11 mouse cellular contexts compared by ENCODE assay signal in the genomic region with DNA sequence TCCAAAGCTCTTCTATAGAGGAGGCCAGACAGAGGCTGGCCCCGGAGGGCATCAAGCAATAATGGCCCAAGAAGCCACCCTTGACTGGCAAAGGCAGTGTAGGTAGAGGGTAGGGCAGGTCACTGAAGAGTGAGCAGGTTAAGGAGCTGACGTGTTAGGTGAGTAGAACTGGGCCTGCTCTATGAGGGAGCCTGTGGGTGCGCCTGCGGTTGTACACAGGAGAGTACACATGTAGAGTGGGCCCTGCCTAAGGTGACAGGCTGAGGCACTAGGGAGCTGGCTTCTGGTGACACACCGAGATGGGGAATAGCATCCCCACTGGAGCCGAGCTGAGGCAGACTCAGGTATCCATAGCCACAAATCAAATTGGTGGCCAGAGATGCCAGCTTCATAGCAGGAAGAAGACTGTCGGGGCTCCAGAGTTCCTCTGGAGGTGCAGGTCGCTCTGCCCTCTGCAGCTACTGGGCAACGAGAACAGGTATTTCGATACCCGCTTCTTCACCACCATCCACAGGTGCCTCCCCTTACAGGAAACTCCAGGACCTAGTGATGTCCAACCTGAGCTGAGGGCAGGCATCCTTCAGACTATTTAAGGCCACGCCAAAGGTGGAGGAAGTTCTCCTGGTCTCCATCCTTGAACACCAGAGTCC. TPM values are rescaled to one million over a fixed set of nuclear protein-coding genes. Genes with fewer than 3 reads are reported as not detected.
A peak's percentile ranks its signal among the peaks of the same experiment; 100 is the strongest.
DNase-seq lines count a peak whose midpoint lies in the region; ATAC-seq lines count a peak whose summit lies in the region.
"Had no signal": no experiment of that assay in that cellular context is flagged by ENCODE, and none has a peak within 500 bp of the region (broad histone marks: within the 10 kb centered on the region; RNA-seq: fewer than 3 reads in every experiment).

No protein-coding gene starts in this region.

- H3K36me3 ChIP-seq in kidney, embryonic 14.5 days (ENCODE audit: control insufficient read depth, insufficient read depth, low read length): no peaks in the 10 kb centered on the region
- no peaks in the 10 kb centered on the region for H3K36me3 ChIP-seq in forebrain, embryonic 16.5 days (ENCODE audit: control insufficient read depth, insufficient read depth)
- no peaks in the 10 kb centered on the region for H3K36me3 ChIP-seq in midbrain, embryonic 14.5 days (ENCODE audit: control insufficient read depth, insufficient read depth, low read length)
- H3K36me3 ChIP-seq: liver, embryonic 15.5 days had no signal

- no peak overlapping the region for H3K9ac ChIP-seq in kidney, embryonic 14.5 days (ENCODE audit: low read depth, low read length)
- H3K9ac ChIP-seq in forebrain, embryonic 16.5 days (replicated peaks; ENCODE audit: low read depth, low read length): 0 out of 2 replicates have a peak overlapping the region, but pooled peaks have one; percentile 0
- peak overlapping the region; percentile 84 for H3K9ac ChIP-seq in midbrain, embryonic 14.5 days (replicated peaks; ENCODE audit: low read length)
- H3K9ac ChIP-seq: liver, embryonic 15.5 days had no signal

- no peak overlapping the region for H3K4me2 ChIP-seq in kidney, embryonic 14.5 days (replicated peaks; ENCODE audit: low read depth, low read length)
- H3K4me2 ChIP-seq in forebrain, embryonic 16.5 days (ENCODE audit: low read length): peak overlapping the region; percentile 94
- peak overlapping the region; percentile 88 for H3K4me2 ChIP-seq in midbrain, embryonic 14.5 days (ENCODE audit: low read length)

- peaks cover 41% of the 10 kb centered on the region for H3K27me3 ChIP-seq in kidney, embryonic 14.5 days (ENCODE audit: control insufficient read depth, insufficient read depth, low read length)
- H3K27me3 ChIP-seq in forebrain, embryonic 16.5 days (replicated peaks; ENCODE audit: control insufficient read depth, insufficient read depth, low read length): no peaks in the 10 kb centered on the region
- no peaks in the 10 kb centered on the region; the same call in 1 of the 2 replicates for H3K27me3 ChIP-seq in midbrain, embryonic 14.5 days (ENCODE audit: control insufficient read depth, insufficient read depth, low read length)

- H3K27ac ChIP-seq in kidney, embryonic 14.5 days (ENCODE audit: low read depth, low read length): no peak overlapping the region
- H3K27ac ChIP-seq in forebrain, embryonic 16.5 days (ENCODE audit: low read length): no peak overlapping the region
- H3K27ac ChIP-seq in midbrain, embryonic 14.5 days (replicated peaks; ENCODE audit: low read depth, low read length): no peak overlapping the region
- H3K27ac ChIP-seq: liver, embryonic 15.5 days had no signal

- ATAC-seq in kidney, embryonic 14.5 days (ENCODE audit: low FRiP score, low TSS enrichment): 0 out of 2 replicates have a peak, but pooled peaks have one; percentile 13
- peak; percentile 19; the same call in 1 of the 2 replicates for ATAC-seq in forebrain, embryonic 16.5 days
- ATAC-seq in midbrain, embryonic 14.5 days (ENCODE audit: low FRiP score, low TSS enrichment): 0 out of 2 replicates have a peak, but pooled peaks have one; percentile 22
- no peak for ATAC-seq in megakaryocyte-erythroid progenitor cell, adult 5-6 weeks (replicated peaks; ENCODE audit: low FRiP score, low TSS enrichment, poor library complexity, severe bottlenecking)

- no peak overlapping the region for H3K4me3 ChIP-seq in kidney, embryonic 14.5 days (ENCODE audit: low read length)
- peak overlapping the region; percentile 69 for H3K4me3 ChIP-seq in forebrain, embryonic 16.5 days (replicated peaks; ENCODE audit: low read length)
- peak overlapping the region; percentile 72 for H3K4me3 ChIP-seq in midbrain, embryonic 14.5 days (replicated peaks; ENCODE audit: low read depth, low read length)

- H3K9me3 ChIP-seq in kidney, embryonic 14.5 days (ENCODE audit: control insufficient read depth, low read length): no peaks in the 10 kb centered on the region
- H3K9me3 ChIP-seq in forebrain, embryonic 16.5 days (ENCODE audit: control insufficient read depth, low read length): no peaks in the 10 kb centered on the region
- H3K9me3 ChIP-seq in midbrain, embryonic 14.5 days (ENCODE audit: control insufficient read depth, low read length): no peaks in the 10 kb centered on the region
- H3K9me3 ChIP-seq: liver, embryonic 15.5 days had no signal

- DNase-seq in kidney, adult 18-20 months: no peak
- DNase-seq in cerebellum, adult 9-11 months: peak; percentile 57
- DNase-seq in midbrain, embryonic 14.5 days: no peak
- no peak for DNase-seq in retina, postnatal 1 day
- DNase-seq in right cerebral cortex, adult 18-20 months: no peak
- DNase-seq: gastrocnemius, postnatal 25 days had no signal

- 86% methylated on average over 12 of the region's 12 CpGs for WGBS in kidney, embryonic 14.5 days
- WGBS in forebrain, embryonic 16.5 days: 92% methylated on average over 12 of the region's 12 CpGs
- 91% methylated on average over 12 of the region's 12 CpGs for WGBS in midbrain, embryonic 14.5 days

- no peaks in the 10 kb centered on the region for H3K4me1 ChIP-seq in kidney, embryonic 14.5 days (ENCODE audit: control insufficient read depth, insufficient read depth, low read length)
- peaks cover 15% of the 10 kb centered on the region for H3K4me1 ChIP-seq in forebrain, embryonic 16.5 days (replicated peaks; ENCODE audit: control insufficient read depth, insufficient read depth, low read length)
- H3K4me1 ChIP-seq in midbrain, embryonic 14.5 days (ENCODE audit: control insufficient read depth, insufficient read depth, low read length): peaks cover 17% of the 10 kb centered on the region

RNA-seq across cellular contexts. Expression of a gene that starts 1.4 kb away (rescaled TPM):
- polyA plus RNA-seq in kidney, embryonic 14.5 days (2014; fragmentation: Nextera tagmentation; extraction: Ambion mirVana): 0.06 and 0.77 TPM in 2 replicates
- 2.6 and 4.9 TPM in 2 replicates for polyA plus RNA-seq in forebrain, embryonic 16.5 days (2015; fragmentation: Nextera tagmentation; extraction: Ambion mirVana)
- 6.6 and 7.9 TPM in 2 replicates for polyA plus RNA-seq in midbrain, embryonic 14.5 days (2014; fragmentation: Nextera tagmentation; extraction: Ambion mirVana)
- total RNA-seq in megakaryocyte-erythroid progenitor cell, adult 5-6 weeks (2014; fragmentation: Nextera tagmentation): not detected in 2 replicates
- not detected in 2 replicates for total RNA-seq in megakaryocyte-erythroid progenitor cell, adult 5-6 weeks (2017)
- total RNA-seq: gastrocnemius, postnatal 25 days; neutrophil, adult 5-6 weeks had no signal
- polyA plus RNA-seq: liver, embryonic 15.5 days had no signal

RNA-seq across cellular contexts. Expression of a gene that starts 14.0 kb away (rescaled TPM):
- 37.9 and 49.3 TPM in 2 replicates for polyA plus RNA-seq in kidney, embryonic 14.5 days (2014; fragmentation: Nextera tagmentation; extraction: Ambion mirVana)
- polyA plus RNA-seq in forebrain, embryonic 16.5 days (2015; fragmentation: Nextera tagmentation; extraction: Ambion mirVana): 36.2 and 39.8 TPM in 2 replicates
- 38.7 and 39.7 TPM in 2 replicates for polyA plus RNA-seq in midbrain, embryonic 14.5 days (2014; fragmentation: Nextera tagmentation; extraction: Ambion mirVana)
- 15.8 and 26.3 TPM in 2 replicates for total RNA-seq in megakaryocyte-erythroid progenitor cell, adult 5-6 weeks (2014; fragmentation: Nextera tagmentation)
- total RNA-seq in megakaryocyte-erythroid progenitor cell, adult 5-6 weeks (2017): 11.9 and 17.5 TPM in 2 replicates

RNA-seq across cellular contexts. Expression of a gene that starts 27.9 kb away (rescaled TPM):
- polyA plus RNA-seq in kidney, embryonic 14.5 days (2014; fragmentation: Nextera tagmentation; extraction: Ambion mirVana): 18.8 and 21.4 TPM in 2 replicates
- 22.2 and 24.2 TPM in 2 replicates for polyA plus RNA-seq in forebrain, embryonic 16.5 days (2015; fragmentation: Nextera tagmentation; extraction: Ambion mirVana)
- polyA plus RNA-seq in midbrain, embryonic 14.5 days (2014; fragmentation: Nextera tagmentation; extraction: Ambion mirVana): 23.8 and 23.9 TPM in 2 replicates
- total RNA-seq in megakaryocyte-erythroid progenitor cell, adult 5-6 weeks (2014; fragmentation: Nextera tagmentation): 15.3 and 20.8 TPM in 2 replicates
- total RNA-seq in megakaryocyte-erythroid progenitor cell, adult 5-6 weeks (2017): 16.6 and 18.5 TPM in 2 replicates
